In the genomic region with DNA sequence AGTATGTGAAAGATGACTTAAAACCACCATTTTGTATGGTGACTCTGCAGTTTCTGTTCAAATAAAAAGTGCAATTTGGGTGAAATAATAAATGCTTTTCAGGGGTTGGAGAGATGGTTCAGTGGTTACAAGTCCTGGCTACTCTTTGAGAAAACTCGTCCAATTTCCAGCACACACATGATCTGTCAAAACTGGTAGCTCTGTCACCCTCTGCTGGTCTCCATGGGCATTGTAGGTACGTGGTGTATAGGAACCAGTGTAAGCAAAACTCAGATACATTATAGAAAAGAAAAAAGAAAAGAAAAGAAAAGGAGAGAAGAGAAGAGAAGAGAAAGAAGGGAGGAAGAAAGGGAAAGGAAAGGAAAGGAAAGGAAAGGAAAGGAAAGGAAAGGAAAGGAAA, we compare ENCODE assay signal across 8 mouse cellular contexts.
DNase-seq lines count a peak whose midpoint lies in the region; ATAC-seq lines count a peak whose summit lies in the region.

No protein-coding gene starts in this region.

- ATAC-seq in kidney, embryonic 14.5 days (ENCODE audit: low FRiP score, low TSS enrichment): 0 out of 2 replicates have a peak, but pooled peaks have one; percentile 73

- no peaks in the 10 kb centered on the region for H3K36me3 ChIP-seq in kidney, embryonic 14.5 days (ENCODE audit: control insufficient read depth, insufficient read depth, low read length)

- H3K9me3 ChIP-seq in kidney, embryonic 14.5 days (ENCODE audit: control insufficient read depth, low read length): no peaks in the 10 kb centered on the region

- peak; percentile 4 to 6 for DNase-seq in heart, adult 18-20 months
- DNase-seq in heart, adult 9 months (ENCODE audit: low spot score in 2 of 2): no peak
- peak; percentile 56 for DNase-seq in A20 (ENCODE audit: low read depth, low spot score)
- peak; percentile 15 to 42 for DNase-seq in adrenal gland, postnatal 36 days
- peak; percentile 17 for DNase-seq in retina, postnatal 7 days (ENCODE audit: low read depth, low spot score)
- DNase-seq in spleen, postnatal 10 days (ENCODE audit: low spot score in 2 of 2): no peak
- no peak for DNase-seq in right cerebral cortex, postnatal 25 days

- no peak overlapping the region for H3K9ac ChIP-seq in kidney, embryonic 14.5 days (ENCODE audit: low read depth, low read length)

- H3K4me2 ChIP-seq in kidney, embryonic 14.5 days (replicated peaks; ENCODE audit: low read depth, low read length): no peak overlapping the region

- no peaks in the 10 kb centered on the region for H3K27me3 ChIP-seq in kidney, embryonic 14.5 days (ENCODE audit: control insufficient read depth, insufficient read depth, low read length)

- WGBS in kidney, embryonic 14.5 days: 26% methylated on average over 2 of the region's 2 CpGs

- H3K27ac ChIP-seq in kidney, embryonic 14.5 days (ENCODE audit: low read depth, low read length): no peak overlapping the region

- H3K4me3 ChIP-seq in kidney, embryonic 14.5 days (ENCODE audit: low read length): no peak overlapping the region

- H3K4me1 ChIP-seq in kidney, embryonic 14.5 days (ENCODE audit: control insufficient read depth, insufficient read depth, low read length): no peaks in the 10 kb centered on the region

Comparison
In these comparisons a context has a peak if more than half of its experiments do, and no peak if none do; other contexts are left out.
1. DNase-seq: peak in heart, adult 18-20 months (2 of 2), A20 (single experiment), adrenal gland, postnatal 36 days (2 of 2) and retina, postnatal 7 days (single experiment); none in heart, adult 9 months (0 of 2), spleen, postnatal 10 days (0 of 2) and right cerebral cortex, postnatal 25 days (single experiment).